Mouse (Mus musculus) limb, embryonic 12.5 days (tissue): ENCODE results near the gene Clic5. TPM values are rescaled to one million over a fixed set of nuclear protein-coding genes. Genes with fewer than 3 reads are reported as not detected.

ENCODE experiments used
- ATAC-seq: fragments of 200-750 bp; cut with Nextera tagmentation; 2 replicates; pipeline ENCODE4 v1.8.0; 2017; ENCODE audit warnings: low read depth, moderate TSS enrichment; ENCODE audit not compliant: insufficient number of reproducible peaks, insufficient read depth, low FRiP score, low TSS enrichment
- H3K27ac ChIP-seq: fragments of 300-500 bp; sonication (generic); 2 replicates; pipeline ENCODE4 v1.5.1; 2016; ENCODE audit warnings: mild to moderate bottlenecking, moderate library complexity
- H3K27me3 ChIP-seq: fragments of 300-500 bp; sonication (generic); 2 replicates; pipeline ENCODE4 v1.6.1; 2016; ENCODE audit warnings: mild to moderate bottlenecking, moderate library complexity
- H3K36me3 ChIP-seq: fragments of 300-500 bp; sonication (generic); 2 replicates; pipeline ENCODE4 v1.6.1; 2016; ENCODE audit warnings: mild to moderate bottlenecking, moderate library complexity
- H3K4me1 ChIP-seq: fragments of 300-500 bp; sonication (generic); replicated peaks from 2 replicates; pipeline ENCODE4 v1.6.1; 2016
- H3K4me2 ChIP-seq: fragments of 300-500 bp; sonication (generic); 2 replicates; pipeline ENCODE4 v1.6.1; 2016; ENCODE audit warnings: mild to moderate bottlenecking, moderate library complexity
- H3K4me3 ChIP-seq: fragments of 300-500 bp; sonication (generic); replicated peaks from 2 replicates; pipeline ENCODE4 v1.5.1; 2016; ENCODE audit warnings: mild to moderate bottlenecking
- H3K9ac ChIP-seq: fragments of 300-500 bp; sonication (generic); replicated peaks from 2 replicates; pipeline ENCODE4 v1.6.1; 2016; ENCODE audit warnings: mild to moderate bottlenecking, moderate library complexity
- H3K9me3 ChIP-seq: fragments of 300-500 bp; sonication (generic); 2 replicates; pipeline ENCODE4 v1.6.1; 2016; ENCODE audit warnings: mild to moderate bottlenecking, moderate library complexity
- WGBS: fragments of 180-500 bp; shearing (Covaris S2); methylation state at CpG from one replicate; pipeline ENCODE4 v1.1.7; 2016; 5-methylcytosine and 5-hydroxymethylcytosine counted together
- polyA plus RNA-seq: library from polyadenylated mRNA; unstranded; fragments of >200 nt; fragmentation: Nextera tagmentation; extraction: Ambion mirVana; gene quantifications from 2 replicates; pipeline ENCODE4 v1.2.1, GENCODE M21; 2016

The Clic5 gene
- polyA plus RNA-seq, 1 experiment from 2014 or later: 0.29 TPM

GRCm38 (mm10) chr17:44270043-44270442 lies 81.7 kb downstream of the Clic5 start:
- Histone ChIP-seq H3K4me1 (no peaks in the 10 kb centered on the region; the same call in 1 of the 2 replicates), H3K27me3 (peaks cover 22% of the 10 kb centered on the region), H3K9ac (no peak overlapping the region), H3K9me3 (no peaks in the 10 kb centered on the region), H3K4me2 (no peak overlapping the region), H3K4me3 (no peak overlapping the region), H3K27ac (no peak overlapping the region), H3K36me3 (no peaks in the 10 kb centered on the region)
- 97% methylated on average over 7 of the region's 7 CpGs for WGBS
- no peak for ATAC-seq

- peaks cover 13% of the 10 kb centered on the region; the same call in 1 of the 2 replicates for H3K27me3 ChIP-seq
- H3K36me3 ChIP-seq: no peaks in the 10 kb centered on the region
- H3K4me3 ChIP-seq: no peak overlapping the region
- no peak overlapping the region for H3K4me2 ChIP-seq
- WGBS: 74% methylated on average over 3 of the region's 3 CpGs
- no peaks in the 10 kb centered on the region for H3K9me3 ChIP-seq
- H3K27ac ChIP-seq: no peak overlapping the region
- no peaks in the 10 kb centered on the region for H3K4me1 ChIP-seq
- no peak overlapping the region for H3K9ac ChIP-seq
- no peak for ATAC-seq
Measured at GRCm38 (mm10) chr17:44271426-44271825, 83.0 kb downstream of the Clic5 start.

- Histone ChIP-seq H3K4me1 (peaks cover 8% of the 10 kb centered on the region; the same call in 1 of the 2 replicates), H3K9me3 (no peaks in the 10 kb centered on the region), H3K27ac (no peak overlapping the region), H3K4me2 (no peak overlapping the region), H3K36me3 (no peaks in the 10 kb centered on the region), H3K27me3 (peaks cover 13% of the 10 kb centered on the region; the same call in 1 of the 2 replicates), H3K4me3 (no peak overlapping the region), H3K9ac (no peak overlapping the region)
- no peak for ATAC-seq
Measured at GRCm38 (mm10) chr17:44274804-44275203, 86.4 kb downstream of the Clic5 start.

GRCm38 (mm10) chr17:44288320-44288719 lies 99.9 kb downstream of the Clic5 start:
- ATAC-seq: no peak
- H3K9me3 ChIP-seq: peaks cover under 1% of the 10 kb centered on the region
- no peak overlapping the region for H3K4me2 ChIP-seq
- H3K4me1 ChIP-seq: no peaks in the 10 kb centered on the region
- no peak overlapping the region for H3K4me3 ChIP-seq
- H3K27me3 ChIP-seq: peaks cover 12% of the 10 kb centered on the region; the same call in 1 of the 2 replicates
- WGBS: 91% methylated on average over 1 of the region's 1 CpGs
- no peak overlapping the region for H3K27ac ChIP-seq
- no peak overlapping the region for H3K9ac ChIP-seq
- no peaks in the 10 kb centered on the region for H3K36me3 ChIP-seq

- no peak overlapping the region for H3K4me3 ChIP-seq
- H3K9ac ChIP-seq: no peak overlapping the region
- no peak overlapping the region for H3K4me2 ChIP-seq
- H3K36me3 ChIP-seq: no peaks in the 10 kb centered on the region
- no peak overlapping the region for H3K27ac ChIP-seq
- no peak for ATAC-seq
- peaks cover 22% of the 10 kb centered on the region for H3K4me1 ChIP-seq
- H3K9me3 ChIP-seq: peaks cover 5% of the 10 kb centered on the region
- H3K27me3 ChIP-seq: peaks cover 7% of the 10 kb centered on the region; the same call in 1 of the 2 replicates
- WGBS: 64% methylated on average over 1 of the region's 1 CpGs
Measured at GRCm38 (mm10) chr17:44297221-44297620, 108.8 kb downstream of the Clic5 start.

- H3K4me1 ChIP-seq: peaks cover 22% of the 10 kb centered on the region
- WGBS: 7% methylated on average over 5 of the region's 5 CpGs
- peaks cover 11% of the 10 kb centered on the region; the same call in 1 of the 2 replicates for H3K27me3 ChIP-seq
- ATAC-seq: peak; percentile 66; the same call in 1 of the 2 replicates
- no peaks in the 10 kb centered on the region for H3K36me3 ChIP-seq
- peak overlapping the region; percentile 17 for H3K4me2 ChIP-seq
- H3K9ac ChIP-seq: no peak overlapping the region
- no peak overlapping the region for H3K4me3 ChIP-seq
- H3K27ac ChIP-seq: peak overlapping the region; percentile 42; the same call in 1 of the 2 replicates
- no peaks in the 10 kb centered on the region for H3K9me3 ChIP-seq
Measured at GRCm38 (mm10) chr17:44300236-44300635, 111.9 kb downstream of the Clic5 start.

- WGBS: 3% methylated on average over 4 of the region's 4 CpGs
Measured at GRCm38 (mm10) chr17:44300723-44301122, 112.3 kb downstream of the Clic5 start.

GRCm38 (mm10) chr17:44301224-44301811 lies 112.9 kb downstream of the Clic5 start:
- ATAC-seq: no peak
- peaks cover 22% of the 10 kb centered on the region for H3K4me1 ChIP-seq
- H3K27ac ChIP-seq: peak overlapping the region; percentile 75
- peak overlapping the region; percentile 17 for H3K4me2 ChIP-seq
- H3K9ac ChIP-seq: no peak overlapping the region
- no peaks in the 10 kb centered on the region for H3K9me3 ChIP-seq
- H3K36me3 ChIP-seq: no peaks in the 10 kb centered on the region
- H3K27me3 ChIP-seq: peaks cover 16% of the 10 kb centered on the region
- 69% methylated on average over 17 of the region's 17 CpGs for WGBS
- no peak overlapping the region for H3K4me3 ChIP-seq

More at GRCm38 (mm10) chr17:44300723-44301122, 112.3 kb downstream of the Clic5 start:
- Histone ChIP-seq H3K9ac (no peak overlapping the region), H3K27me3 (peaks cover 11% of the 10 kb centered on the region; the same call in 1 of the 2 replicates), H3K4me2 (peak overlapping the region; percentile 17), H3K27ac (peak overlapping the region; percentile 75), H3K4me3 (no peak overlapping the region), H3K4me1 (peaks cover 22% of the 10 kb centered on the region), H3K9me3 (no peaks in the 10 kb centered on the region), H3K36me3 (no peaks in the 10 kb centered on the region)
- peak; percentile 90 for ATAC-seq

- H3K4me3 ChIP-seq: no peak overlapping the region
- H3K36me3 ChIP-seq: no peaks in the 10 kb centered on the region
- WGBS: 39% methylated on average over 1 of the region's 1 CpGs
- no peak for ATAC-seq
- no peaks in the 10 kb centered on the region for H3K9me3 ChIP-seq
- no peak overlapping the region for H3K27ac ChIP-seq
- peaks cover 34% of the 10 kb centered on the region for H3K27me3 ChIP-seq
- peaks cover 22% of the 10 kb centered on the region for H3K4me1 ChIP-seq
- H3K9ac ChIP-seq: no peak overlapping the region
- H3K4me2 ChIP-seq: no peak overlapping the region
Measured at GRCm38 (mm10) chr17:44304076-44304475, 115.7 kb downstream of the Clic5 start.

- no peaks in the 10 kb centered on the region for H3K36me3 ChIP-seq
- ATAC-seq: no peak
- no peak overlapping the region for H3K4me2 ChIP-seq
- no peak overlapping the region for H3K4me3 ChIP-seq
- H3K9me3 ChIP-seq: no peaks in the 10 kb centered on the region
- no peaks in the 10 kb centered on the region for H3K4me1 ChIP-seq
- no peak overlapping the region for H3K9ac ChIP-seq
- no peak overlapping the region for H3K27ac ChIP-seq
- WGBS: 72% methylated on average over 10 of the region's 10 CpGs
- peaks cover 27% of the 10 kb centered on the region for H3K27me3 ChIP-seq
Measured at GRCm38 (mm10) chr17:44309914-44310622, 121.7 kb downstream of the Clic5 start.

- no peak for ATAC-seq
- Histone ChIP-seq H3K4me2 (no peak overlapping the region), H3K27ac (no peak overlapping the region), H3K9ac (no peak overlapping the region), H3K27me3 (peaks cover 3% of the 10 kb centered on the region; the same call in 1 of the 2 replicates), H3K4me1 (peaks cover 14% of the 10 kb centered on the region; the same call in 1 of the 2 replicates), H3K4me3 (no peak overlapping the region), H3K36me3 (no peaks in the 10 kb centered on the region), H3K9me3 (no peaks in the 10 kb centered on the region)
- WGBS: 67% methylated on average over 10 of the region's 10 CpGs
Measured at GRCm38 (mm10) chr17:44325314-44325713, 136.9 kb downstream of the Clic5 start.
